Mouse (Mus musculus) inflammation-experienced regulatory T-cells, adult 16 weeks (primary cell): ENCODE results near the gene Prcp. TPM values are rescaled to one million over a fixed set of nuclear protein-coding genes. Genes with fewer than 3 reads are reported as not detected.

Source experiments
- polyA plus RNA-seq: library from polyadenylated mRNA; unstranded; fragments of 100-300 nt; shearing (Covaris generic); gene quantifications from one replicate; pipeline ENCODE4 v1.2.1, GENCODE M21; 2017

Prcp gene
- 21.8 TPM for polyA plus RNA-seq

GRCm38 (mm10) chr7:92874116-92874675, at the start of gene Prcp, which contains the start of gene Ddias:
Gene Prcp (plus strand): TSS chr7:92874470.
Gene Ddias (minus strand): TSS chr7:92874247.

Other genes starting within 250 kb of the Prcp start
- 0.33 TPM for gene Ankrd42, start 237.3 kb upstream of the Prcp start, polyA plus RNA-seq
- 34.4 TPM for gene Pcf11, start 204.5 kb upstream of the Prcp start, polyA plus RNA-seq
- gene Rab30, start 132.9 kb upstream of the Prcp start, polyA plus RNA-seq, result 0.22 TPM
- 4.3 TPM for gene Ddias, start 223 bp upstream of the Prcp start, polyA plus RNA-seq
- not detected for gene Fam181b, start 205.4 kb downstream of the Prcp start, polyA plus RNA-seq